Mouse (Mus musculus) splenic B cell, adult 2 months (primary cell): ENCODE measurements around the gene Art4.

Source experiments
- DNase-seq: peaks from one replicate; pipeline ENCODE4 v3.0.0-alpha.2; 2011; ENCODE audit warnings: low read depth, low spot score
- H3K27me3 ChIP-seq: 2 replicates; pipeline ENCODE4 v1.6.1; 2012; ENCODE audit warnings: mild to moderate bottlenecking, low read length, moderate library complexity, mixed read lengths; ENCODE audit not compliant: control insufficient read depth, poor library complexity, insufficient read depth, severe bottlenecking
- H3K36me3 ChIP-seq: 2 replicates; pipeline ENCODE4 v1.6.1; 2012; ENCODE audit warnings: mild to moderate bottlenecking, low read length, moderate library complexity, mixed read lengths; ENCODE audit not compliant: control insufficient read depth, poor library complexity, insufficient read depth, severe bottlenecking

The Art4 gene

GRCm38 (mm10) chr6:136852762-136853161 lies 4.8 kb downstream of the Art4 start:
- H3K36me3 ChIP-seq = no peaks in the 10 kb centered on the region
- no peak for DNase-seq
- no peaks in the 10 kb centered on the region for H3K27me3 ChIP-seq

DNA sequence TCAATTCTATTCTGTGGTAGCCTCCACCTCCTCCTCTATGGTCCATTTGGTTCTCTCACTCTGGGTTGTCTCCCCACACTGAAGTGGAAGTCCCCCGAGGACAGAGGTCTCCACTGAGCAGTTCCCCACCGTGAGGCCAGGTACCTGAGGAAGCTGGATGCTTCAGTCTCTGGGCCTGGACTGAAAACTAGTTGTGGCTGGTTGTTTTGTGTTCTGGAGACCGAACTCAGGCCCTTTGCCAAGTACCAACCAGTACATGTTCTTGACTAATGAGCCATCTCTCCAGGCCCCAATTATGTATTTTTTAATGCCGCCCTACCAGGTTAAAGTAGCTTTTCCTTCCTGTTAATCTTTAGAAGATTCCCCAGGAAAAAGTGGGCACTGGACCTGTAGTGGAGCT lies 5.2 kb downstream of the Art4 start:
- Histone ChIP-seq H3K27me3 (no peaks in the 10 kb centered on the region), H3K36me3 (no peaks in the 10 kb centered on the region)
- DNase-seq = no peak

DNA sequence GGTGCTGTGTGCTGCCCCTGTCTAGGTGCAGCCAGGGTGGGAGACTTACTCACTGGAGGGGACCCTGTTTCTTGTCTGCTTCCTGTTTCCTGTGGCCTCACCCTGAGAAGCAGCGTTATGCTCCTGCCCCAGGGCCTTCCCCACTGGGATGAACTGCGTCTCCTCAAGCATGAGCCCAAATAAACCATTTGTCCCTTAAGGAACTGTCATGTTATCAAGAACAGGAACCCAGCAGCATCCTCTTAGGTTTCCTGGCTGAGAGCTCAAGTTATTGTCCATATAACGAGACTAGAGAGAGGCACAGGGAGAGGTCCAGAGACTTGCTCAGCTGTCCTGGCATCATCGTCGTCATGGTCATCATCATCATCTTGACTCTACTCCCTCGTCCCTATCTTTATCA lies 7.3 kb downstream of the Art4 start:
- no peak for DNase-seq
- Histone ChIP-seq H3K27me3 (no peaks in the 10 kb centered on the region), H3K36me3 (no peaks in the 10 kb centered on the region)

DNA sequence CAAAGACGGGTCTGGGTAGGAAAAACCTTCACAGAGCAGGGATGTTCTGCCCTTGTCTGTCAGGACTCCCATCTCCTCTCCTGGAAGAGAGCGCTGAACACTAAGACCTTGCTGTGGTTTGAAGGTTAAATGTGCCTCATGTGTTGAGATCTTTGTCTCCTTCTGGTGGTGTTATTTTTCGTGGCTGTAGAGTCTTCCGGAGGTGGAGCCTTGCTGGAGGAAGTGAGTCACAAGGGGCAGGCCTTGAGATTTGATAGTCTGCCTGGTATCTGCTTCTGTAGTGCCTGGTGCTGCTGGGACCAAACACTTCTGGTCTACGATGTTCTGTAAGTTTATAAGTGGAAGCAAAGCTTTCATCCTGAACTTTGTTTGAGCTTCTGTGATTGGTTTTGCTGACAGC lies 8.6 kb downstream of the Art4 start:
- DNase-seq = no peak
- Histone ChIP-seq H3K27me3 (no peaks in the 10 kb centered on the region), H3K36me3 (no peaks in the 10 kb centered on the region)

- Histone ChIP-seq H3K27me3 (no peaks in the 10 kb centered on the region), H3K36me3 (no peaks in the 10 kb centered on the region)
- DNase-seq = no peak
These were observed 9.1 kb downstream of the Art4 start for GRCm38 (mm10) chr6:136848399-136848798.

- DNase-seq = peak; percentile 77
- Histone ChIP-seq H3K27me3 (no peaks in the 10 kb centered on the region), H3K36me3 (no peaks in the 10 kb centered on the region)
These were observed 9.7 kb downstream of the Art4 start for GRCm38 (mm10) chr6:136847790-136848189.

GRCm38 (mm10) chr6:136847267-136847666 lies 10.3 kb downstream of the Art4 start:
- Histone ChIP-seq H3K36me3 (no peaks in the 10 kb centered on the region), H3K27me3 (no peaks in the 10 kb centered on the region)
- no peak for DNase-seq

GRCm38 (mm10) chr6:136845706-136846480 lies 11.6 kb downstream of the Art4 start:
- no peaks in the 10 kb centered on the region for H3K36me3 ChIP-seq
- no peak for DNase-seq

GRCm38 (mm10) chr6:136844903-136845302 lies 12.6 kb downstream of the Art4 start:
- H3K36me3 ChIP-seq = no peaks in the 10 kb centered on the region
- DNase-seq = no peak
- no peaks in the 10 kb centered on the region for H3K27me3 ChIP-seq

More at GRCm38 (mm10) chr6:136845706-136846480, 11.6 kb downstream of the Art4 start:
- no peaks in the 10 kb centered on the region for H3K27me3 ChIP-seq

DNA sequence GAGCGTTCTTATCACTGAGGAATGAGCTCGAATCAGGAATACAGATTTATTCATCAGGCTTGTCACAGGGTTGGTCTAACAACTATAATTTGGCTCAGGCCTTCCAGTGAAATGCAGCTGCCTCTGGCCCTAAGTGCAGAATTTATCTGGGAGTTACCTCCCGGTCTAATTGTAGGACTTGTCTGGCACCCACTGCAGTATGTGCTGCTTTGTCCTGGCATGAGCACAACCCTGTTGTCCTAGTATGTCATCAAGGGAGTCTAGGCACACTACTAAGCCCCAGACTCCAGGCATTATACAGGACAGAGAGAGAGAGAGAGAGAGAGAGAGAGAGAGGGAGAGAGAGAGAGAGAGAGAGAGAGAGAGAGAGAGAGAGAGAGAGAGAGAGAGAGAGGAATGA lies 20.2 kb downstream of the Art4 start:
- no peaks in the 10 kb centered on the region for H3K36me3 ChIP-seq
- no peak for DNase-seq
- H3K27me3 ChIP-seq = no peaks in the 10 kb centered on the region

DNA sequence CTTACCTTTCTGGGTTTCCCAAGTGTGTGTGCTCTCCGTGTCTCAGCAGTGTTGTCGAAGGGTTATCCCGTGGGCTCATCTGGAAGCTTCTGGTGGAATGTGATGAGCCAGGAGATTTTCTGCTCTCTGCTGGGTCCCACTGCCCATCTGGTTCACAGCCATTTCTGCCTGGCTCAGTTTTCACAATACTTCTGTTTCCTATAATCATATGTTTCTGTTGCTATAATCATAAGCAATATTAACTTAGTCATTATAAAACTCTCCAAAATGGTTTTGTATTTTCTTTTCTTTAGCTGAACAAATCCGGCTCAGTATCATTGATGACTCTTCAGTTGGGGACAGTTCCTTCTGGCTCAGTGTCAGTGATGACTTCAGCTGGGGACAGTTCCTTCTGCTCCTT lies 22.2 kb downstream of the Art4 start, which contains the start of gene Smco3:
TSS of gene Smco3 (minus strand) at position 101 of the 400 bp plus-strand sequence.
- H3K36me3 ChIP-seq = no peaks in the 10 kb centered on the region
- H3K27me3 ChIP-seq = no peaks in the 10 kb centered on the region
- no peak for DNase-seq

DNA sequence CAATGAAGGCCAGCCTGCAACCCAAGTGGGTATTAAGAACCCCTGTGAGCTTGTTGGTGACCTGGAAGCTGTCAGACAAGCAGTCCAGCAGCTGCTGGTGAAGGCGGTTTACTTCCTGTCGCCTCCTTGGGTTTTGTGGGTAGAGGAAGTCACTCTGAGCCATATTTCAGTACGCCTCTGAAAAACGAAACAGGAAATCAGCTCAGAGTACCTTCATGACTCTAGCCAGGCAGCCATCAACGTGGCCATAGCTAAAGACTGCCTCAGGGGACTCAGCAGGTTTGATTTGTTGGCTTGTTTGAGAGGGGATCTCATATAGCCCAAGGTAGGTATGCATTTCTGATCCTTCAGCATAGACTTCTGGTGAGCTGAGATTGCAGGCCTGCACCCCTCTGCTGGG lies 25.8 kb downstream of the Art4 start:
- no peaks in the 10 kb centered on the region for H3K36me3 ChIP-seq
- DNase-seq = peak; percentile 63
- H3K27me3 ChIP-seq = no peaks in the 10 kb centered on the region

DNA sequence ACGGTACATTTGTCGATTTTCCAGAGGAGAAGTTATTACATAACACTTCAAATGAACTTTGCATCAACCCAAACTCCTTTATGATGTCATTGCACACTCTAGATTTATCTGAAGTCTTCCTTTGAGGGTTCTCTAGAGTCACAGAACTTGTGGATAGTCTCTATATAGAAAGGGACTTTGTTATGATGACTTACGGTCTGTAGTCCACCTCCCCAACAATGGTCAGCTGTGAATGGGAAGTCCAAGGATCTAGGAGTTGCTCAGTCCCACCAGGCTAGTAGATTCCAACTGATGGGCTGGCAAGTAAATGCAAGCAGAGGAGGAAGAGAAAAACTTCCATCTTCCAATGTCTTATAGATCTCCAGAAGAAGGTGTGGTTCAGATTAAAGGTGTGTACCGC lies 28.9 kb downstream of the Art4 start:
- DNase-seq = no peak
- H3K36me3 ChIP-seq = peaks cover 4% of the 10 kb centered on the region; the same call in 1 of the 2 replicates
- no peaks in the 10 kb centered on the region for H3K27me3 ChIP-seq

DNA sequence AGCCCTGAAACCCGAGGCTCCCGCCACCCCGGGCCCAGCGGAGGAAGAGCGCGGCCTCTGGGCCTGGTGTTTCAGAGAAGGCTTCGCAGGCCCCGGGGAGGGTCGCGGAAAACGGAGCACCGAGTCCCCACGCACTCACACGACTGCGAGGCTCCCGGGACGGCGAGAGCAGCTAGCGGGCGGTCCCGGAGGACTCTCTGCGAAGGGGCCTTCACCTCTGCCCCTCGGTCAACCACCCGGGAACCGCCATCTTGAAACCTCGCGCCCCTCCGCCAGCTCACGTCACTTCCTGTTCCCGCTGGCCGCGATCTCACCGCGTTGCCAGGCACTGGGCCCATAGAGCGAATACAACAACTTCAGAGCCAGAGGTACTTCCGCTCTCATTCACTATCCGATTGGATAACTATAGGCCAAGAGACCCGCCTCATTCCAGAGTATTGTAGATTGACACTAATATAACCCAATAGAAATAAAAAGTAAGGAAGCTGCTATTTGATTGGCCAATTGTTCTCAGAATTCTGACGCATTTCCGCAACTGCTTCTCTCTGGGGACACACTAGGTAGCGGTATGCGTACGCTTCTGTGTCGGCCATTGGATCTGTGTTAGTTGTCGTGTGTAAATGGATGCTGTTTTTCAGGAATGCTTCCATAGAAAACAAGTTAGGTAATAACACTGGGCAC lies 29.5 kb downstream of the Art4 start, which contains the start of gene Wbp11:
TSS of gene Wbp11 (minus strand) at position 353 of the 681 bp plus-strand sequence.
- peak; percentile 98 for DNase-seq
- H3K36me3 ChIP-seq = peaks cover 4% of the 10 kb centered on the region; the same call in 1 of the 2 replicates
- H3K27me3 ChIP-seq = no peaks in the 10 kb centered on the region

- peaks cover 7% of the 10 kb centered on the region for H3K36me3 ChIP-seq
- DNase-seq = no peak
- H3K27me3 ChIP-seq = no peaks in the 10 kb centered on the region
These were observed 30.0 kb downstream of the Art4 start, which contains the start of gene BC049715 for GRCm38 (mm10) chr6:136827516-136827880. Gene BC049715, plus strand, starts transcription at chr6:136827626.
